Mouse (Mus musculus) adipocyte (in vitro differentiated cells): ENCODE measurements around the gene Btbd9.
"Not testable (repeated sequence)": the region's sequence is repeated elsewhere in the genome, so short reads cannot be mapped to it uniquely, and the experiment has no call there.

ENCODE experiments used
- DNase-seq: peaks from one replicate; pipeline ENCODE4 v3.0.0-alpha.2; 2016; ENCODE audit warnings: low spot score

The Btbd9 gene

GRCm38 (mm10) chr17:30575941-30576773, at the start of gene Btbd9:
Gene Btbd9 (minus strand): TSS chr17:30576488.
- DNase-seq: peak; percentile 80

- DNase-seq: not testable (repeated sequence)
Observed at GRCm38 (mm10) chr17:30624132-30624531, 47.8 kb upstream of the Btbd9 start, which contains the start of gene Dnah8. Gene Dnah8 (plus strand): TSS chr17:30624354.

GRCm38 (mm10) chr17:30623200-30623599, 46.9 kb upstream of the Btbd9 start:
- no peak for DNase-seq

GRCm38 (mm10) chr17:30621450-30621849, 45.2 kb upstream of the Btbd9 start:
- DNase-seq: no peak

GRCm38 (mm10) chr17:30620548-30620947, 44.3 kb upstream of the Btbd9 start:
- no peak for DNase-seq

- no peak for DNase-seq
Observed at GRCm38 (mm10) chr17:30619153-30619552, 42.9 kb upstream of the Btbd9 start.

GRCm38 (mm10) chr17:30618136-30618891, 42.0 kb upstream of the Btbd9 start:
- DNase-seq: no peak

- no peak for DNase-seq
Observed at GRCm38 (mm10) chr17:30616203-30616602, 39.9 kb upstream of the Btbd9 start.

- DNase-seq: no peak
Observed at GRCm38 (mm10) chr17:30613350-30613749, 37.1 kb upstream of the Btbd9 start.

GRCm38 (mm10) chr17:30612075-30612859, 36.0 kb upstream of the Btbd9 start:
- DNase-seq: peak; percentile 99

- no peak for DNase-seq
Observed at GRCm38 (mm10) chr17:30611221-30612074, 35.2 kb upstream of the Btbd9 start.

- DNase-seq: no peak
Observed at GRCm38 (mm10) chr17:30610739-30611138, 34.5 kb upstream of the Btbd9 start.

- no peak for DNase-seq
Observed at GRCm38 (mm10) chr17:30609980-30610307, 33.7 kb upstream of the Btbd9 start.

GRCm38 (mm10) chr17:30609305-30609979, 33.2 kb upstream of the Btbd9 start:
- peak; percentile 33 for DNase-seq

GRCm38 (mm10) chr17:30607909-30608495, 31.7 kb upstream of the Btbd9 start:
- no peak for DNase-seq

- no peak for DNase-seq
Observed at GRCm38 (mm10) chr17:30607330-30607729, 31.0 kb upstream of the Btbd9 start.

- no peak for DNase-seq
Observed at GRCm38 (mm10) chr17:30606634-30607081, 30.4 kb upstream of the Btbd9 start.

- no peak for DNase-seq
Observed at GRCm38 (mm10) chr17:30606206-30606605, 29.9 kb upstream of the Btbd9 start.

GRCm38 (mm10) chr17:30605001-30605400, 28.7 kb upstream of the Btbd9 start:
- DNase-seq: no peak

GRCm38 (mm10) chr17:30604296-30604695, 28.0 kb upstream of the Btbd9 start:
- DNase-seq: no peak
